In genomic region chr11:97603891-97604290, GRCm38 (mm10) we compare ENCODE assay signal across 1 mouse cellular context.
A peak's percentile ranks its signal among the peaks of the same experiment; 100 is the strongest.
TF ChIP-seq lines count a peak whose summit lies in the region.

No protein-coding gene starts in this region.

TF ChIP-seq in MEL, 35 proteins besides CTCF, POLR2A, EP300 and RAD21:
- no peak for TF ChIP-seq TBP (IDR thresholded peaks at IDR 0.05; ENCODE audit: low read depth, low read length)
- TF ChIP-seq ETS1 (IDR thresholded peaks at IDR 0.05; ENCODE audit: low read depth, low read length) = peak; percentile 76
- TF ChIP-seq CHD2 (IDR thresholded peaks at IDR 0.05; ENCODE audit: low read length) = no peak
- TF ChIP-seq HCFC1 (IDR thresholded peaks at IDR 0.05; ENCODE audit: low read depth, low read length) = no peak
- TF ChIP-seq TCF12 (IDR thresholded peaks at IDR 0.05; ENCODE audit: low read depth, low read length) = 0 out of 2 replicates have a peak, but pooled peaks have one; percentile 53
- TF ChIP-seq ZNF384 (IDR thresholded peaks at IDR 0.05; ENCODE audit: low read depth, low read length) = peak; percentile 81
- TF ChIP-seq ELF1 (IDR thresholded peaks at IDR 0.05; ENCODE audit: low read depth, low read length) = peak; percentile 52; the same call in 1 of the 2 replicates
